Mouse (Mus musculus) monocyte, adult 2 months (primary cell): ENCODE data around the gene Trim80.
"Not testable (repeated sequence)": the region's sequence is repeated elsewhere in the genome, so short reads cannot be mapped to it uniquely, and the experiment has no call there.

Experiments
- DNase-seq, 2 experiments: peaks; one replicate each; pipeline ENCODE4 v3.0.0; 2022; ENCODE audit warnings: low spot score in 2 of 2, low read depth in 1 of 2

The Trim80 gene

DNA sequence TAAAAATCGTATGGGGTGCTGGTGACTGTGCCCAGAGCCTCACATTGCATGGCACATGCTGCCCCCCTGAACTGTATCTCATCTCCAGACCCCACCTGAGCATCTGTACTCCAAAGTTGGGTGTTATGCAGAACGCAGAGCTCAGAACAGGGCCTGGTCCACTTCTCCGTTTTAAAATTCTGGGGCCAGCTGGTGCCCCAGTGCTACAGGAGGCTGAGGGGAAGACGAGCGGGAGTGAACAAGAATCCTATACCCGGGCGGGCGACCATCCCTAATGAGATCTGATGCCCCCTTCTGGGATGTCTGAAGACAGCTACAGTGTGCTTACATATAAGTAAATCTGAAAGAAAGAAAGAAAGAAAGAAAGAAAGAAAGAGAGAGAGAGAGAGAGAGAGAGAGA is 20.6 kb downstream of the Trim80 start:
- DNase-seq = no peak

DNA sequence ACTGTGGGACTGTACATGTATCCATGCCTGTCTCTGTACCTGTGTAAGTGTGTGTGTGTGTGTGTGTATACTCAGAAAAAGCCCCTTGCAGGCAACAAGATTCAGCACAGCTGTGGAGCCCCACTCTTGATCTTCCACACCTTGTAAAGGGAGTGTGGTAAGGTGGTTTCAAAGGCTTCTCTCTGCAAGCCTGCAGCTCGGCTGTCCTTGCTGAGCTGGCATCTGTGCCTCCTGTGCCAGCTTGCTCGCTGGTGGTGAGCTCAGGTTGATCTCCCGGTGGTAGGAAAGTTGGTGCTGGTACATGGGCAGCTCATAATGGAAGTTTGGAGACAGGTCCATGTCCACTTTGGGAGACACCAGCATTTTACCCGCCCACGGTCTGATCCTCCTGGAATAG is 21.5 kb downstream of the Trim80 start:
- no peak for DNase-seq

DNA sequence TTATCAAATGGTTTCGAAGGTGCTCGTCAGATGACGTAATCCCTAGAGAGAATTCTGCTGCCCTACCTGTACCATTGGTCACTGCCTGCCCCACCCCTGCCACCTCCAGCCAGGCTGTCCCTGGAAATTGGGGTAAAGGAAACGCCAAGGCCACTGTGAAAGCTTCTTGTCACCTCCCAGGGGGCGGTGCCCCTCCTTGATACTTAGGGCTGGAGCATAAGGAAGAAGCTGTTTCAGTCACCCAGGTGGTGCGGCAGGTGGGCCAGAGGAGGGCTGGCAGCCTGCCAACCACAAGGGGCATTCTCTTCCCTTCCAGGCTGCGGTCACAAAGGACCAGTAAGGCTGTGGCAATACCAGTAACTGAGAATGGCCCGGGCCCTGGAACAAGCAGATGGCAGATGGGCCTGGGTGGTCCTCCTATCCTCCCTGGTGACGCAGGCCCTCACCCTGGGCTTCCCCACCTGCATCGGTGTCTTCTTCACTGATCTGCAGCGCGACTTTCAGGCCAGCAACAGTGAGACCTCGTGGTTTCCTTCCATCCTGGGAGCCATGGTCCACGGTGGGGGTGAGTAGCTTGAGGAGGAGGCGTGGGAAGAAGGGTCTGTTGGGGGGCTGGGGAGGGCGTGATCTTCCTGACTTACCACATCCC is 22.0 kb downstream of the Trim80 start, which contains the start of gene Slc16a5:
Gene Slc16a5, plus strand, starts transcription at position 232 of the 649 bp plus-strand sequence.
- no peak for DNase-seq

DNA sequence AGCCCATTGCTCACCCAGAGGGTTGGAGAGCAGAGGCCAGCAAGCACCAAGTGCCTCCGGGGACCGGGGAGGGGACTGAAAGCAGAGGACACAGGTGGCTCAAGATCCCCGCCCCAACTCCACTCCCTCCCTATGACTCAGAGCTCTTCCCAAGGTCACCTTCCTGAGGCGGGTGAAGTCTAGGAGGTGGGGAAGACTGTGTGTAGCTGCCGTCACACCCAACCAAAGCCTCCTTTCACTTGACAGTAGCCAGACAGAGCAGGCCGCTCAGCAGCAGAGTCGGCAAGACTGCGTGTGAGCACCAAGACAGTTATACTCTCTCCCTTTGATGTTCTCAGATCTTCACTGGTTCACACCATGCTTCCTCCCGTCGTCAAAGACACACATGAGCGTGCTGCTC is 23.1 kb downstream of the Trim80 start:
- no peak for DNase-seq

DNA sequence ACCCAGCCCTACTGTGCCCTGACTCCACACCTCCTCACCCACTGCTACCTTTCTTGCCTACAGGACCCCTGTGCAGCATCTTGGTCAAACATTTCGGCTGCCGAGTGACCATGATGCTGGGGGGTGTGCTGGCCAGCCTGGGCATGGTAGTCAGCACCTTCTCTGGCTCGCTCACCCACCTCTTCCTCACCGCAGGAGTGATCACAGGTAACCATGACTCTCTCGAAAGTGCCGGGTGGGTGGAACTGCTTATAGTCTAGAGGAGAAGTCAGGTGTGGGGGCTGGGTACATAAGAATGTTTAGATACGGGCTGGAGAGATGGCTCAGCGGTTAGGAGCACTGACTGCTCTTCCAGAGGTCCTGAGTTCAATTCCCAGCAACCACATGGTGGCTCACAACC is 24.5 kb downstream of the Trim80 start:
- no peak for DNase-seq

DNA sequence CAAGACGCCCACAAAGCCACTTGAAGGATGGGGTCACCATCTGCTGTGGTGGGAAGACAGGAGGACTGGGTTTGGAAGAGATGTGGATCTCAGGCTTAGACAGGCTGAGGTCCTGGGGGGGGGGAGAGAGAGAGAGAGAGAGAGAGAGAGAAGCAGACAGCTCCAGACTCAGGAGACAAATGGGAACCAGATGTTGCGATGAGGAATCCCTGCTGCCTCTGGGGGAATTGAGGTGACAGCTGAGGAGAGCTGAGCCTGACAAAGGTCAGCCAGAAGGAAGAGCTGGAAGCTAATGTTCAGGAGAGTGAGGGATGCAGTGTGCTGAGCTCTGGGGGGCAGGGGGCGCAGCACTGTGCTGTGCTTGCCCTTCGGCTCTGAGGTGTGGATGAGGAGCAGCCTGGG is 26.9 kb downstream of the Trim80 start:
- no peak for DNase-seq

DNA sequence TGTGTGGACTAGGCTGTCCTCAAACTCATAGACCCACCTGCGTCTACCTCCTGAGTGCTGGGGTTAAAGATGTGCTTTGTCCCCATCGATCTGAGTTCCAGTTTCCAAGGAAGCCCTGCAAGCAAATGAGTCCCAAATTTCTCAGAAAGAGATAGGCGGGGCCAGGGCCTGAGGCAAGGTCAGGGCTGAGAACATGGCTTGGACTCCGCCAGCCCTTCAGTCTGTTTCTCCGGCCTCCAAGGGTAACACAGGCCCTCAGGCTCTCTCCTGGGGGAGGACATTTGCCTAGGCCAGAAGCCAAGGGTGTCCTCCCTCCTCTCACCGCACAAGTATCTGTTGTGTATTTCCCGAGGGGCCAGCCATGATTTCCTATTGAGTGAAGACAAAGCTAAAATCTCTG is 31.8 kb downstream of the Trim80 start:
- DNase-seq = no peak

DNA sequence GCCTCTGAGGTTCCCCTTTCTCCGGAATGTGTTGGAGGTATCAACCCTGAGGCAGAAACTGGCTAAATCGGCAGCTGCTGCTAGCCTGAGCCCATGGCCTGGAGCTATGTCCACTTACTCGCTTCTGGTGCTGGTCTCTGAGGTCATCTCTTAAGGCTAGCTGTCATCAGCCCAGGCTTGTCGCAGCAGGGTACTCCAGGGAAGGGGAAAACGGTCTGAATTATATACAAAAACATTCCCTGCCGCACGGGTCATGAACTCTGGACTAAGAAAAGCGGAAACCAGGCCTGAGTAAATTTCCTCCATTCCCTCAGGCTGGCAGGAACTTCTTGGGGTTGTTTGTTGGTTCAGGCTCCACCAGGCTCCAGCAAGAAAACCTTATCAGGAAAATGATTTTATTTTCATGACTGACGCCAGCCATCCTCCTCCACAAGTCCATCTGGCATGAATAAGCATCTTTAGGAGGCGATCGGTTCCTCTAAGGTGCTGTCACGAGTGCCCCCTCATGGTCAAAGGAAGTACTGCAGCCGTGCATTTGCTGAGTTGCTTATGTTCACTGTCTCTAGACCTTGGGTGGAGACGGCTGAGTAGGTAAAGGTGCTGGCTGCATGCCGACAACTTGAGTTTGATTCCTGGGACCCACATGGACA is 33.4 kb downstream of the Trim80 start:
- DNase-seq = peak; percentile 83 to 85

DNA sequence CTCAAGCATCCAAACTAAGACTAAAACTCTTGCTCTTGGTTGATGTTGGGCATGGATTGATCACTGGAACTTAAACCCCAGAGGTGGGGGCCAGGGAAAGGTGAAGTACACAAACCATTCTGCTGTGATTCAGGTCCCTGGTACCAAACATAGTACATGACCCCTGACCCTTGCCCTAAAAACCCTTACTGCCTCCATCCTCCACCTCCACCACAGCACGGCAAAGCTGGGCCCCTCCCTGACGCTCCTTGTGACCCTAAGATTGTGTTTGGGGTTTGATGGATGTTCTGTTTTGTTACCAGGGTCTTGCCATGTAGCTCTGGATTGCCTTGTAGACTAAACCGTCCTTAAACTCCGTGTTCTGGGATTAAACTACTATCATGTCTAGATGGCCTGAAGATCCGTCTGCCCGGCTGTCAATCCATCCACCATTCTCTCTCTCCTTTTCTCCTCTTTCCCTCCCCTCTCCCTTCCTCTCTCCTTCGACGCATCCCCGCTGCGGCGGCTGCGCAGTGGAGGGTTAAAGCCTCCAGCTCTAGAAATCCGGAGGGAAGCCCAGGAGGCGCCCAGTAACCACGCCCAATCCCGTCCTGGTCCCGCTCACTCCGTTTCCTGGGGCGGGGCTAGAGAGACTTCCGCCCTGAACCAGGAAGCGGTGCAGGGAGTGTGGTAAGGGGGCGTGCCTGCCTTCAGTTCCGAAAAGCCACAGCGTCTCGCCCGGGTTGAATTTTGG is 34.8 kb downstream of the Trim80 start, which contains the start of gene Armc7:
Gene Armc7, plus strand, starts transcription at position 643 of the 733 bp plus-strand sequence.
- DNase-seq = peak; percentile 83 to 86

DNA sequence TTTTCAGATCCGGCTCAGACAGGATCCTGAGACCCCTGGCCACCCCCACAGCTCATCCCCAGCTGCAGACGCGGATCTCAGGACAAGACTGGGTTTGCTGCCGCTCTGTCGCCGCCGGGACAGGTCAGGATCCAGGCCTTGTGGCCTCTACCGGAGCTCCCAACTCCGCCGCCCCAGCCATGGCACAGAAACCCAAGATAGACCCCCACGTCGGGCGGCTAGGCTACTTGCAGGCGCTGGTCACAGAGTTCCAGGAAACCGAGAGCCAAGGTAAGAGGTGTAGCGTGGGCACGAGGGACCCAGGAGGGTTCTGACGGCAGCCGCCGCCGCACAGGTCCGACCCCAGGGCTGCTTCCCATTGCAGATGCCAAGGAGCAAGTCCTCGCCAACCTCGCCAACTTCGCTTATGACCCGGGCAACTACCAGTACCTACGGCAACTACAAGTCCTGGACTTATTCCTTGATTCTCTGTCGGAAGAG is 35.5 kb downstream of the Trim80 start:
- no peak for DNase-seq

DNA sequence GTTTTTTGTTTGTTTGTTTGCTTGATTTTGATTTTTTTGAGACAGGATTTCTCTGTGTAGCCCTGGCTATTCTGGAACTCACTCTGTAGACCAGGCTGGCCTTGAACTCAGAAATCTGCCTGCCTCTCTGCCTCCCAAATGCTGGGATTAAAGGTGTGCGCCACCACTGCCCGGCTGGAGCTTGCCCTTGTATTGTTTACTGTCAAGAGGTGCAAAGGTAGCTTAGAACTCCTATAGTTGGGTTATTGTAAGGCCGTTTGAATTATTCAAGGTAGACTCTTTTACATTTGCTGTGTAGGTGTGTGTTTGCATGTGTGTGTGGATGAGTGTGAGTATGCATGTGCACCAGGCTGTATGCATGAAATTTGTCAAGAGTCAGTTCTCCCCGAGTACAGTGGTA is 36.3 kb downstream of the Trim80 start:
- DNase-seq = not testable (repeated sequence)

DNA sequence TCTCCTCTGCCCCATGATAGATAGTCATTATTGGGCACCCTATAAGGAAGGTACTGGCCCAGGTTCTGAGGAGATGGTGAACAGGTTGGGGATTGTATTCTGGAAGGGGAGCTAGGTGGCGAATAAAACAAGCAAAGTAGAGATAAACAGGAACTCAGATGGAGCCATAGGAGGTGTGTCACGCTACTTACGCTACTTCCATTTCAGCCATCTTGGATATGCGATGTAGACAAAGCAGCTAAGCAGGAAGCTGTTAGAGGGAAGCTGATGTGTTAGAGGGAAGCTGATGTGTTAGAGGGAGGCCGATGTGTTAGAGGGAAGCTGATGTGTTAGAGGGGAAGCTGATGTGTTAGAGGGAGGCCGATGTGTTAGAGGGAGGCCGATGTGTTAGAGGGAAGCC is 37.0 kb downstream of the Trim80 start:
- DNase-seq = not testable (repeated sequence)

DNA sequence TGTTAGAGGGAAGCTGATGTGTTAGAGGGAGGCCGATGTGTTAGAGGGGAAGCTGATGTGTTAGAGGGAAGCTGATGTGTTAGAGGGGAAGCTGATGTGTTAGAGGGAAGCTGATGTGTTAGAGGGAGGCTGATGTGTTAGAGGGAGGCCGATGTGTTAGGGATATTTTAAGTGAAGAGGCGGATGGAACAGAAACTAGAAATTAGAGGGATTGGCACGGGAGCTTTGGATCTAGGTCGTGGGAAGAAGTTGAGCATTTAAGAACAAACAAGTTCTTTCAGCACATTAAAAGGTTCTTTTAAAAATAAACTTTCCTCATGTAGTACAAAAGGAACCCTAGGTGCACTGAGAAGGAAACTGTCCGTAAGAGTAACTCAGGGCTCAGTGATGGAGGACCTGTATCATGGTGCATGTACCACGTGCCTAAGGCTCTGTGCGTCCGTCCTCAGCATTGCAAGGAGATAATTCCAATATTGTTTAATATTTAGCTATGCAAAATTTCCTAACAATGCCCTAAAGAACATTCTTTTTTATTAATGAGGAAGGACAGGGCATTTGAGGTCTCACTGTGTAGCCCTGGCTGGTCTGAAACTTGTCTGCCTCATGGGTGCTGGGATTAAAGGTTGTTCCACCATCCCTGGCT is 38.1 kb downstream of the Trim80 start:
- DNase-seq = no peak

DNA sequence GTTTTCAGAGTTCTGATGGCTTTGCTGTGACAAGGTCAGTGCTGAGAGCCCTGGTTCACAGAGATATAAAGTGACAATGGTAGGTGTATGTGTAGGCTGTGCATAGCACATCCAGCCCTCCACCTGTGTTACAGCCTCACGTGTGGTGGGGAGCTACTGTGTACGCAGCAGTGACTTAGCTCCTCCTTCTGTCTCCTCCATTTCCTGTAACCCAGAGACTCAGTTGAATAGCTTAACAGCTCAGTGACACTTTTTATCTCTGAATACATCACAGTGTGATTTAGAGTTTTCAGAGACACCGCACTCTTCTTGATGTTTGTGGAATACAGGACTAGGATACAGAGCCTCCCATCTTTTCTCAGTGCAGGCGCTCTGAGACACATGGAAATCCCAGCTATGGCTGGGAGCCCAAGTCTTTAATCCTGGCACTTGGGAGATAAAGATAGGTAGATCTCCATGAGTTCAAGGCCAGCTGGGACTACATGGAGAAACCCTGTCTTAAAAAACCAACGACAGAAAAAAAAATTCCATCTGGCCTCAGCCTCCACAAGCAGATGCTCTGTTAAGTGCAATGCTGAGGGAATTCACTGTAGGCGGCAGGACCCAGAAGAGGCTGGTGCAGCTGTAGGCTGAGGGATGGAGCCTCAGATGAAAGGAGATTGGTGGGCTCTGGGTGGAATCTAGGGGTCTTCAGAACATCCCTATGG is 41.4 kb downstream of the Trim80 start:
- no peak for DNase-seq

DNA sequence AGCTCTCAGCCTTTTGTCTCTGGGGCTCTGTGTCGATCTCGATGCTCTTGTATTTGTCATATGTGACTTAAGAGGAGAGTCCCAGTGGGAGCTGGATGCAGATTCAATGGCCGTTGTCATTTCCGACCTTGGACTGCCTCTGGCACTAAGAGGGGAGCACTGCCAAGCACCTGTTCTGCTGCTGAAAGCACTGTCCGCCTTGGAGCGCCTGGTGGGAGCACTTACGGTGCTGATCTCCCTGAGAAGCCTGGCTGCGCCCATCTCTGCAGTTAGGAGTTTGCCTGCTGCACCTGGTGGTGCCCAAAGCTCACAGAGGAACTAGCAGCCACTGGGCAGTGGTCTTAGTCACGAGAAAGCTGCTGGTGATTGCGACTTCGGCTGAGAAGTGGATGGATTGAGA is 42.9 kb downstream of the Trim80 start:
- no peak for DNase-seq

DNA sequence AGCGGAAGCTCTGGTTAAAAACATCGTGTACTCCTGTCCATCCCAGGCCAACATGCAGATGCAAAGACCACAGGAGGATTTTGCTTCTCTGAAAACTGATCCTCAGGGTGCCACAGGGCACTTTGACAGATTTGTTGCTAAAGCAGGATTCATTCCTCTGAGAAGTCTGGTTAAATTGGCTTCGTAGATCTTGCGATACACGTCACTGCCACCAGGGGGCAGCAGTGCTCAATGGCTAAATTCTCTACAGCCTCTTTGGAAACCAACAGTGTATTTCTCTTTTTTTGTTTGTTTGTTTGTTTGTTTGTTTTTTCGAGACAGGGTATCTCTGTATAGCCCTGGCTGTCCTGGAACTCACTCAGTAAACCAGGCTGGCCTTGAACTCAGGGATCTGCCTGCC is 43.4 kb downstream of the Trim80 start:
- DNase-seq = peak; percentile 48 to 71

DNA sequence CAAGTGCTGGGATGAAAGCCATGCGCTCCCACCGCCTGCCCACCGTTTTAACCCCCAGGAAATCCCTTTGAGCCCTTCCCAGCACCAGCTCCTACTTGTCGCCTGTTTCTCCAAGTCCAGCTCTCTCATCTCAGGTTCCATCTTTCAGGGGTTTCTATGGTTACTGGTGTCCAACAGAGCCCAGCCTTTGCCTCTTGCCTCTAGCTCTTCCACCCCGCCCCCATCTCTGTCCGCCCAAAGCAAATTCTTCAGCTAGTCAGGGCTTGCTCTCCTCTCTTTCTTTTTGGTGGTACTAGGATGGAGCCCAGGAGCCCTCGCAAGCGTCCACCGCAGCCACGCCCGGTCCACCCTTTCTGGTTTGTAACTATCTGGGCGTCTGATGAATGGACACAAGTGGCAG is 44.8 kb downstream of the Trim80 start:
- no peak for DNase-seq

DNA sequence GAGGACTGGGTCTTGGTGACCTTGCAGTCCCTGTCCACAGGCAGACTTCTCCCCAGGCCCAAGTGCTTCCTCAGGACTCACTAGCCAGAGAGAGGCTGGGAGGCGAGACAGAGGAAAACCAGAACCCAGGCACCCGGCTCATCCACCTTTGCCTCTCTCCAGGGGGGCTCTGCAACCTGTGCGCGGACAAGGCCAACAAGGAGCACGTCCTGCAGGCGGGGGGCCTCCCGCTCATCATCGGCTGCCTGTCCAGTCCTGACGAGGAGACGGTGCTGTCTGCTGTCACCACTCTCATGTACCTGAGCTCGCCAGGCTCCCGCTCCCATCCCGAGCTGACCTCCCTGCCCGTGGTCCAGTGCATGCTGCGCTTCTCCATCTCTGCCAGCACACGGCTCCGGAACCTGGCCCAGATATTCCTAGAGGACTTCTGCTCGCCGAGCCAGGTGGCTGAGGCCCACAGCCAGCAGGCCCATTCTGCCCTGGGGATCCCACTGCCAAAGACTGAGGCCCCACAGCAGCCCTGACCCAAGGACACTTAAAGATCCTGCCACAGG is 48.3 kb downstream of the Trim80 start:
- no peak for DNase-seq

DNA sequence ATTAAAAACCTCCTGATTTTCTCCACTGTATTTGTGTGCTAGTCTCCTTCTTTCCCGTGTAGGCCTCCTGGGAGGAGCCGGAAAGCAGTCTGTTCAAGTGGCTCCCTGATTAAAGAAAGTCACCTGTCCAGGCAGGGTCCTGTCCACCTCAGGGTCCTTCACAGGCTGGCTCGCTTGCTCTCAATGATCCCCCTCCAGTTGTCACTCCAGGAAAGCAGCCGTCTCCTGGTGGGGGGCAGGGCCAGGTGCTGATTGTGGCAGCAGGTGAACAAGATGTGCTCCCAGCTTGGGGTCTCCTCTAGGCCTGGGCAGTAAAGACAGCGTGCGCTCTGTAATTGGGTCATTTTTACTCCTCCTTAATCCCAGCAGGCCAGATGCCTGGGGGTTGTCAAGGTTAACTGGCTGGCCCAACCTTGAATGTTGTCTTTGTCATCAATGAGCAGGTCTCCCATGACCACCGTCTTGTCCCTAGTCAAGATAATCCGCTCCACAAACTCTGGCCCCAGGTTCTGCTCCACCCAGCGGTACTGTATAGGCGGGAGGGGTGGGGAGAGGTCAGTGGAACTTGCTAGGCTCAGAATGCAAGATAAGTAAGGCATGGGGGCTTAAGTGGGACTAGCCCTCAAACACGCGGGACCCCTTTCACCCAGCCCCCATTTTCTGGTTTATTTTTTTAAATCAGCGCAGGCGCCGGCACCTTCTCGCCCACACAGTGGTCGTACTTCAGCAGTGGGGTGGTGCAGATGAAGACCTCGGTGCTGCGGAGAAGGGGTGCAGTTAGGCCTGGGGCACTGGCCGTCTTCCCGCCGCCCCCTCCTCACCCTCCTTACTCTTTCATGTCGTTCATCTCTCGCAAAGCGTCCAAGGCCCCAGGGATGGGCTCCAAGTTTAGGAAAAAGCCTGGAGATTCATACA is 50.4 kb downstream of the Trim80 start:
- DNase-seq = no peak
